Mouse (Mus musculus) E14TG2a.4 (cell line): ENCODE data around the gene Dock4.

Source experiments
- H3K27me3 ChIP-seq: 2 replicates; pipeline ENCODE4 v1.6.1; 2014; ENCODE audit warnings: low read length, control low read depth; ENCODE audit not compliant: insufficient read depth
- H3K36me3 ChIP-seq: 2 replicates; pipeline ENCODE4 v1.6.1; 2014; ENCODE audit warnings: low read length, control low read depth; ENCODE audit not compliant: insufficient read depth
- H3K4me1 ChIP-seq: replicated peaks from 2 replicates; pipeline ENCODE4 v1.6.1; 2014; ENCODE audit warnings: low read depth, low read length, control low read depth
- H3K4me3 ChIP-seq: replicated peaks from 2 replicates; pipeline ENCODE4 v1.5.1; 2014; ENCODE audit warnings: mild to moderate bottlenecking, low read length
- H3K9me3 ChIP-seq: 2 replicates; pipeline ENCODE4 v1.6.1; 2014; ENCODE audit warnings: low read length, control low read depth
- CTCF ChIP-seq: conservative IDR thresholded peaks from 2 replicates; pipeline ENCODE4 v1.5.1; 2014; ENCODE audit warnings: low read length
- NANOG ChIP-seq: IDR thresholded peaks from 2 replicates; pipeline ENCODE4 v1.6.1; 2014; ENCODE audit warnings: borderline replicate concordance, low read length, mixed read lengths
- POU5F1 ChIP-seq: IDR thresholded peaks from 2 replicates; pipeline ENCODE4 v1.6.1; 2014; ENCODE audit warnings: low read length, borderline replicate concordance

Dock4 gene

GRCm38 (mm10) chr12:40888829-40889228 lies 443.1 kb downstream of the Dock4 start:
- Histone ChIP-seq H3K4me3 (no peak overlapping the region), H3K9me3 (peaks cover 13% of the 10 kb centered on the region; the same call in 1 of the 2 replicates), H3K4me1 (peaks cover 31% of the 10 kb centered on the region), H3K27me3 (peaks cover 4% of the 10 kb centered on the region; the same call in 1 of the 2 replicates), H3K36me3 (no peaks in the 10 kb centered on the region)
- TF ChIP-seq NANOG = no peak
- no peak for TF ChIP-seq POU5F1
- no peak for TF ChIP-seq CTCF

- peaks cover 4% of the 10 kb centered on the region; the same call in 1 of the 2 replicates for H3K27me3 ChIP-seq
- no peaks in the 10 kb centered on the region for H3K36me3 ChIP-seq
- H3K4me3 ChIP-seq = no peak overlapping the region
- peaks cover 12% of the 10 kb centered on the region; the same call in 1 of the 2 replicates for H3K9me3 ChIP-seq
- TF ChIP-seq CTCF (no peak), POU5F1 (no peak), NANOG (no peak)
- H3K4me1 ChIP-seq = peaks cover 34% of the 10 kb centered on the region
These were observed 443.8 kb downstream of the Dock4 start for GRCm38 (mm10) chr12:40889534-40889933.

DNA sequence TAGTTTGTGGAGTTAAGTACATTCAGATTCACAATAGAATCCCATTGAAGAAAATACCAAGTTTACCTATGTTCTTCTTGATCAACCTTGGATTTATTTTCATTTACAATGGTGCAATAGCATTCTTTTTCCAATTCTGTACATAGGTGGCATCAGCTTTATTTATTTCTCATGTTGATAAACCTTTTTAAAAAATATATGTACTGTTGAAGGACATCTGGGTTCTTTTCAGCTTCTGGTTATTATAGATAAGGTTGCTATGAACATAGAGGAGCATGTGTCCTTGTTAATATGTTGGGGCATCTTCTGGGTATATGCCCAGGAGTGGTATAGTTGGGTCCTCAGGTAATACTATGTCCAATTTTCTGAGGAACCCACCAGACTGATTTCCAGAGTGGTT lies 445.4 kb downstream of the Dock4 start:
- Histone ChIP-seq H3K4me1 (peaks cover 34% of the 10 kb centered on the region), H3K4me3 (no peak overlapping the region), H3K9me3 (no peaks in the 10 kb centered on the region), H3K27me3 (no peaks in the 10 kb centered on the region), H3K36me3 (no peaks in the 10 kb centered on the region)
- no peak for TF ChIP-seq NANOG
- no peak for TF ChIP-seq CTCF
- no peak for TF ChIP-seq POU5F1

GRCm38 (mm10) chr12:40893741-40894140 lies 448.0 kb downstream of the Dock4 start:
- TF ChIP-seq POU5F1 = peak; percentile 62; the same call in 1 of the 2 replicates
- TF ChIP-seq NANOG = no peak
- peaks cover 23% of the 10 kb centered on the region for H3K4me1 ChIP-seq
- no peaks in the 10 kb centered on the region for H3K9me3 ChIP-seq
- no peaks in the 10 kb centered on the region for H3K27me3 ChIP-seq
- H3K4me3 ChIP-seq = peak overlapping the region; percentile 20; the same call in 1 of the 2 replicates
- H3K36me3 ChIP-seq = no peaks in the 10 kb centered on the region

DNA sequence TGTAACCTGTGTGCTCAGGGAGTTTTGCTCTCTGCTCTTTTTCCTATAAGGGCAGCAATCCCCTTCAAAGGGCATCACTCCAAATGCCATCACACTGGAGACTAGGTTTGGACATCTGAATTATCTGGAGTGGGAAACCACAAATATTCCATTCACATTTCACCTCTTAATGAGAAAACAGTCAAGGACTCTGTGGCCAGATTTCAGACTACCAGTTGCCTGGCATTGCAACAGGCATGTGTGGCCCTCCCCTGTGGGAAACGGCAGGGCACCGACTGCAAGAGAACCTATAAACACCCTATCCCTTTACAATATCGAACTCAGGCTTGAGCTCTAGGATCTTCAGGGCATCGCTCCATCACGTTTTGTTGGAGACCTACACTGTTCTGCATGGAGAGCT lies 448.9 kb downstream of the Dock4 start:
- no peaks in the 10 kb centered on the region for H3K36me3 ChIP-seq
- no peaks in the 10 kb centered on the region for H3K27me3 ChIP-seq
- no peaks in the 10 kb centered on the region for H3K9me3 ChIP-seq
- TF ChIP-seq POU5F1 = no peak
- TF ChIP-seq NANOG = no peak
- no peak for TF ChIP-seq CTCF
- H3K4me3 ChIP-seq = no peak overlapping the region
- H3K4me1 ChIP-seq = peaks cover 26% of the 10 kb centered on the region
